Mouse (Mus musculus): ENCODE measurements around the gene Aspscr1. TPM values are rescaled to one million over a fixed set of nuclear protein-coding genes. Genes with fewer than 3 reads are reported as not detected.

Aspscr1 gene
- polyA plus RNA-seq (2016; fragmentation: Nextera tagmentation; extraction: Ambion mirVana): 139 and 155 TPM in 2 replicates

GRCm38 (mm10) chr11:120672687-120673593 lies at the start of gene Aspscr1:
Gene Aspscr1, plus strand, starts transcription at chr11:120672973.
- ATAC-seq (ENCODE audit: low FRiP score, low read depth): peak; percentile 96
- Histone ChIP-seq H3K9ac (peak within 1 kb of the TSS; percentile 84), H3K4me1 (peaks cover 7% of the 10 kb centered on the region), H3K4me3 (peak within 1 kb of the TSS; percentile 74), H3K27ac (peak within 1 kb of the TSS; percentile 83), H3K4me2 (replicated peaks) (peak within 1 kb of the TSS; percentile 87), H3K36me3 (peaks cover 20% of the 10 kb centered on the region), H3K9me3 (no peaks in the 10 kb centered on the region), H3K27me3 (replicated peaks) (no peaks in the 10 kb centered on the region)
- 2% methylated on average over 83 of the region's 83 CpGs for WGBS

GRCm38 (mm10) chr11:120623961-120624679 lies 48.7 kb upstream of the Aspscr1 start:
- Histone ChIP-seq H3K36me3 (peaks cover 59% of the 10 kb centered on the region), H3K4me2 (replicated peaks) (peak overlapping the region; percentile 99), H3K4me3 (peak overlapping the region; percentile 99), H3K9me3 (no peaks in the 10 kb centered on the region), H3K27me3 (replicated peaks) (no peaks in the 10 kb centered on the region), H3K27ac (peak overlapping the region; percentile 68), H3K4me1 (peaks cover 17% of the 10 kb centered on the region), H3K9ac (peak overlapping the region; percentile 86)
- 14% methylated on average over 30 of the region's 30 CpGs for WGBS
- ATAC-seq (ENCODE audit: low FRiP score, low read depth): no peak

- H3K9me3 ChIP-seq: no peaks in the 10 kb centered on the region
- H3K36me3 ChIP-seq: peaks cover 62% of the 10 kb centered on the region
- peak overlapping the region; percentile 68 for H3K27ac ChIP-seq
- peak overlapping the region; percentile 86 for H3K9ac ChIP-seq
- H3K4me1 ChIP-seq: peaks cover 23% of the 10 kb centered on the region
- H3K4me2 ChIP-seq (replicated peaks): peak overlapping the region; percentile 99
- WGBS: under 1% methylated on average over 53 of the region's 53 CpGs
- peak; percentile 83 for ATAC-seq (ENCODE audit: low FRiP score, low read depth)
- peak overlapping the region; percentile 99 for H3K4me3 ChIP-seq
- H3K27me3 ChIP-seq (replicated peaks): no peaks in the 10 kb centered on the region
These were observed 48.1 kb upstream of the Aspscr1 start for GRCm38 (mm10) chr11:120624680-120625111.

DNA sequence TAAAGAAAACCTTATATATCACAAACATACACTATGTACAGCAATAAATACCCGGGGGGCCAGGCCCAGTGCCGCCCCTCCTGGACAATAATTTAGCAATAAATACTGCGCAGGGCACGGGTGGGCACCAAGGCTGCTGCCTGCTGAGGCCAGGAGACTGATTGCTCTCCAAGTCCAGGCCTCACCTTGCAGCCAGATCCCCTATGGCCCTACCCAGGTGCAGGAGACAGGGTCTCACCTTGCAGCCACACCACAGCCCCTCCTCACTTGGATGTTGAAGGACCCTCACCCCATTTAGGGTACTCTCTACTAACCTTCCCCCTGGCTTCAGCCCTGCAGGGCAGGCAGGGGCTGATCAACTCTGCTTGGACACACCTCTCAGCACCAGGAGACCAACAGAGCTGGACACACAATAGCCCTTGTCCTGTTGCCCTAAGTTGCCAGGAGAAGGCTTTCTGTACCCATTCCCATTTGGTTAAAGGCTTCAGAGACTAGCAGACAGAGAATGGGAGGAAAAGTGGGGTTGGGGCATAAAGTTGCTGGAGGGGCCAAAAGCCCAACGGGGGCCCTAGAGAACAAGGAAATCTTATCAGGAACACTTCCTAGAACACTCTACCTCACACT lies 47.5 kb upstream of the Aspscr1 start, which contains the start of gene Sirt7:
Gene Sirt7, minus strand, starts transcription at position 89 of the 624 bp plus-strand sequence.
- WGBS: 15% methylated on average over 5 of the region's 5 CpGs
- Histone ChIP-seq H3K9ac (peak within 1 kb of the TSS; percentile 86), H3K4me1 (peaks cover 29% of the 10 kb centered on the region), H3K36me3 (peaks cover 58% of the 10 kb centered on the region), H3K27ac (peak within 1 kb of the TSS; percentile 68), H3K9me3 (no peaks in the 10 kb centered on the region), H3K4me2 (replicated peaks) (peak within 1 kb of the TSS; percentile 99), H3K4me3 (peak within 1 kb of the TSS; percentile 99), H3K27me3 (replicated peaks) (no peaks in the 10 kb centered on the region)
- ATAC-seq (ENCODE audit: low FRiP score, low read depth): peak; percentile 51

DNA sequence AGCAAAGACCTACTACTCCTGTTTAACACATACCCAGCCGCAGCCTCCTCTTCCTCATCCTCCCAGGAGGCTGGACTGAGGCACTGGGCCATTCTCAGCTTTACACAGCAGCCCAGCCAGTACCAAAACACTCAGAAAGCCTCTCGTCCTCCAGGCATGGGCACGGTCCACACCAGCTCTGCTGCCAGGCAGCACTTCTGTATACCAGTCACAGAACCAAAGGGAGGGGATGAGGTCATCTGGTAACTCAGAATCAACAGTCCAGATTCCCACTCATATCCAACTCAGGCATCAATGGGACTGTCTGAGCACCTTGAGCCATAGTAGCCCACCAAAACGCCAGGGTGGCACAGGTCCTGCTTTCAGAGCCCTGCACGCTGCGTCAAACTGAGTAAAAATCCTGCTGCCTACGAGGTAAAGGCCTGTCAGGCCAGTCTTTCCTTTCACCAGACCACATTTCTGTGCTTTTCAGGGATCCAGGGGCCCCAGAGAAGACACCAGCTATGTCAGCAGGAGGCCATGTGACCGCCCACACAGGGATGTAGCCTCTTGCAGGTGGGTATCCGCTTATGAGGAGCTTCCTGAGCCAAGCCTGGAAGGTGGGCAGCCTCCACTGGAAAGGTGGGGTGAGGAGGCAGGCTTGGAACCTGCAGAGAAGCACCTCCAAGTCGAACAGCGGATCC lies 45.8 kb upstream of the Aspscr1 start:
- ATAC-seq (ENCODE audit: low FRiP score, low read depth): no peak
- Histone ChIP-seq H3K9ac (no peak overlapping the region), H3K4me2 (replicated peaks) (no peak overlapping the region), H3K36me3 (peaks cover 44% of the 10 kb centered on the region), H3K27me3 (replicated peaks) (no peaks in the 10 kb centered on the region), H3K4me1 (peaks cover 46% of the 10 kb centered on the region), H3K9me3 (no peaks in the 10 kb centered on the region), H3K4me3 (no peak overlapping the region; the same call in 1 of the 2 replicates), H3K27ac (no peak overlapping the region)
- 91% methylated on average over 11 of the region's 11 CpGs for WGBS

DNA sequence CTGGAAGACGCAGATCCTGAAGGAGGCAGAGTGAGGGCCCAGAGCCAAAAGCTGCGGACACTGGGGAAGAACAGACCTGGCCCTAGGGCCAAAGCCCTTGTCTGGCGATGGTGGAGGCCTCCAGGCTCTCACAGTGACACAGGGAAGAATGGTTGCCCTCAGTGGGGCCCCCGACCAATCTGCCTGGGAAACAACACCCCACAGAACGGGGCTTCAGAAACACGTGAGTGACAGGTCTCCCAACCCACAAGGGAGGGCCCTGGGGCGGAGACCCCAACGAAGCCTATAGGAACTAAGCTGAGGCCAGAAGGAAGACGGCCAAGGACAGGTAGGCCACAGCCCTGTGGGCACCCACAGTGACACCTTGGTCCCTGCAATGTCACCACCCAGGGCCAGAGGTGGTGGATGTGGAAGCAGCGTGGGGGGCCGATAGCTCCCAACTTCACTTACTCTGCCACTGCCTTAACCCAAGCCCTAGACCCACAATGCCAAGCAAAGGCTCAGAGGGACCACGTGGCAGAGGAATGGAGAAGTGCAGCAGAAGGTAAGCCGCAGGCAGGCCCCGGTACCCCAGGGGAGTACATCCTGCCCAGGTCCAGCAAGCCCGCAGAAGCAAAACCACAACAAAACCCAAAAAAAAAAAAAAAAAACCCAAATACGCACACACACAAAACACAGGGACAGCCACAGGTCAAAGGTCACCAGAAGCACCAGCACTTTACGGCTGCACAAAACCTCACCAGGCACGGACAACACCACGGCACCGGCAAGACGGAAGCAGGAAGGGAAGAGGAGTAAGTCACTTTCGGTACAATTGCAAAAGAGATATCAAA lies 45.1 kb upstream of the Aspscr1 start:
- Histone ChIP-seq H3K4me2 (replicated peaks) (no peak overlapping the region), H3K27ac (no peak overlapping the region), H3K36me3 (peaks cover 37% of the 10 kb centered on the region), H3K4me1 (peaks cover 53% of the 10 kb centered on the region), H3K9ac (no peak overlapping the region), H3K9me3 (no peaks in the 10 kb centered on the region), H3K27me3 (replicated peaks) (no peaks in the 10 kb centered on the region), H3K4me3 (no peak overlapping the region)
- no peak for ATAC-seq (ENCODE audit: low FRiP score, low read depth)
- 81% methylated on average over 22 of the region's 22 CpGs for WGBS

GRCm38 (mm10) chr11:120628601-120629340 lies 44.0 kb upstream of the Aspscr1 start:
- H3K27ac ChIP-seq: no peak overlapping the region
- H3K9ac ChIP-seq: no peak overlapping the region
- H3K4me3 ChIP-seq: no peak overlapping the region
- H3K4me2 ChIP-seq (replicated peaks): peak overlapping the region; percentile 97
- WGBS: 94% methylated on average over 23 of the region's 23 CpGs
- no peak for ATAC-seq (ENCODE audit: low FRiP score, low read depth)
- H3K36me3 ChIP-seq: peaks cover 29% of the 10 kb centered on the region
- peaks cover 52% of the 10 kb centered on the region for H3K4me1 ChIP-seq
- H3K27me3 ChIP-seq (replicated peaks): no peaks in the 10 kb centered on the region
- H3K9me3 ChIP-seq: no peaks in the 10 kb centered on the region

DNA sequence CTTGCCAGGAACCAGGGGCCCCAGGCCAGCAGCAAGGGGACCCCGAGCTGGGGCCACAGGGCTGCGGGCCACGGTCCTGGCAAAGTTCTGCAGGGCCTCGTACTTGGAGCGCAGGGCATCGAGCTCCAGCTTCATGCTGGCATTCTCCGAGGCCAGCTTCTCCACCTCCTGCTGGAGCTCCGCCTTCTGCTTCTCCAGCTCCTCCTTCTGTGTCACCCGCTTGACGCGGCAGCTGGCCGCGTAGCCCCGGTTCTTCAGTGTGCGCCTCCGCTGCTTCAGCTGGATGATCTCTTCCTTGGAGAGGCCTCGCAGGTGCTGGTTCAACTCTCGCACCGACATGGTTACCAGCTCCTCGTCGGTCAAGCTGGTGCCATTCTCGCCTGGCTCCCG lies 43.4 kb upstream of the Aspscr1 start:
- H3K36me3 ChIP-seq: peaks cover 29% of the 10 kb centered on the region
- H3K27ac ChIP-seq: no peak overlapping the region
- no peaks in the 10 kb centered on the region for H3K9me3 ChIP-seq
- peak overlapping the region; percentile 97 for H3K4me2 ChIP-seq (replicated peaks)
- H3K27me3 ChIP-seq (replicated peaks): no peaks in the 10 kb centered on the region
- no peak for ATAC-seq (ENCODE audit: low FRiP score, low read depth)
- H3K9ac ChIP-seq: no peak overlapping the region
- H3K4me1 ChIP-seq: peaks cover 48% of the 10 kb centered on the region
- WGBS: 81% methylated on average over 23 of the region's 23 CpGs
- peak overlapping the region; percentile 3; the same call in 1 of the 2 replicates for H3K4me3 ChIP-seq

DNA sequence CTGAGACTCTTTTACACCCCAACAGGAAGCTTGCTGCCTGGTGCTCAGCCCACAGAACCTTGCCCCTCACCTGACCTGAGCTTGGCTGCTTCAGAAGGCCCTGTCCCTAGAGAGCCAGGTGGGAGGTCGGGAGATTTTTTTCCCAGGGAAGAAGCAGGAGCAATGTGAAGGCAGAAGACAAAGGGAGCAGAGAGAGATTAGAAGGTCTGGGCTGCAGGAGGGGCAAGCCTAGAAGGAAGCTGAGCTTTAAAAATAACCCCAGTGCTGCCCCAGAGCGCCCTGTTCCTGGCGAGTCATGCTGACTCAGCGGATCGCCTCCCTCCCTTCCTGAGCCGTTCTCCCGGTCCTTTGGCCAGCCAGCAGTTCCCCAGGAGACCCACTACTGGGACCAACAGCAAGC lies 42.9 kb upstream of the Aspscr1 start:
- peaks cover 48% of the 10 kb centered on the region for H3K4me1 ChIP-seq
- H3K36me3 ChIP-seq: peaks cover 29% of the 10 kb centered on the region
- H3K4me2 ChIP-seq (replicated peaks): peak overlapping the region; percentile 97
- H3K9ac ChIP-seq: no peak overlapping the region
- H3K27ac ChIP-seq: no peak overlapping the region
- H3K9me3 ChIP-seq: no peaks in the 10 kb centered on the region
- H3K4me3 ChIP-seq: 0 out of 2 replicates have a peak overlapping the region, but pooled peaks have one; percentile 3
- H3K27me3 ChIP-seq (replicated peaks): no peaks in the 10 kb centered on the region
- 47% methylated on average over 7 of the region's 7 CpGs for WGBS
- no peak for ATAC-seq (ENCODE audit: low FRiP score, low read depth)

- Histone ChIP-seq H3K9me3 (no peaks in the 10 kb centered on the region), H3K4me2 (replicated peaks) (peak overlapping the region; percentile 97), H3K9ac (0 out of 2 replicates have a peak overlapping the region, but pooled peaks have one; percentile 6), H3K27ac (no peak overlapping the region), H3K27me3 (replicated peaks) (no peaks in the 10 kb centered on the region), H3K4me3 (no peak overlapping the region), H3K36me3 (peaks cover 29% of the 10 kb centered on the region), H3K4me1 (peaks cover 43% of the 10 kb centered on the region)
- no peak for ATAC-seq (ENCODE audit: low FRiP score, low read depth)
- 48% methylated on average over 5 of the region's 5 CpGs for WGBS
These were observed 42.3 kb upstream of the Aspscr1 start for GRCm38 (mm10) chr11:120630401-120630871.

All from neural tube, embryonic 12.5 days (tissue).